Mouse (Mus musculus) hindbrain, embryonic 14.5 days (tissue): ENCODE measurements around the gene Crebzf. TPM values are rescaled to one million over a fixed set of nuclear protein-coding genes. Genes with fewer than 3 reads are reported as not detected.

ENCODE experiments used
- ATAC-seq: fragments of 200-750 bp; cut with Nextera tagmentation; 2 replicates; pipeline ENCODE4 v1.8.0; 2017; ENCODE audit warnings: moderate number of reproducible peaks, mild to moderate bottlenecking, moderate TSS enrichment, moderate library complexity; ENCODE audit not compliant: low FRiP score
- DNase-seq: peaks from one replicate; pipeline ENCODE4 v3.0.0-alpha.2; 2015; ENCODE audit warnings: low spot score
- H3K27ac ChIP-seq: fragments of 300-500 bp; sonication (generic); 2 replicates; pipeline ENCODE4 v1.5.1; 2014; ENCODE audit warnings: mild to moderate bottlenecking, moderate library complexity
- H3K27me3 ChIP-seq: fragments of 300-500 bp; sonication (generic); 2 replicates; pipeline ENCODE4 v1.6.1; 2014; ENCODE audit warnings: mild to moderate bottlenecking, low read length, mixed read lengths; ENCODE audit not compliant: control insufficient read depth, insufficient read depth
- H3K36me3 ChIP-seq: fragments of 300-500 bp; sonication (generic); replicated peaks from 2 replicates; pipeline ENCODE4 v1.6.1; 2014; ENCODE audit not compliant: control insufficient read depth, insufficient read depth
- H3K4me1 ChIP-seq: fragments of 300-500 bp; sonication (generic); replicated peaks from 2 replicates; pipeline ENCODE4 v1.6.1; 2014; ENCODE audit warnings: antibody characterized with exemption, low read length, mixed read lengths; ENCODE audit not compliant: control insufficient read depth, insufficient read depth
- H3K4me2 ChIP-seq: fragments of 300-500 bp; sonication (generic); replicated peaks from 2 replicates; pipeline ENCODE4 v1.6.1; 2014; ENCODE audit warnings: mild to moderate bottlenecking, moderate library complexity
- H3K4me3 ChIP-seq: fragments of 300-500 bp; sonication (generic); replicated peaks from 2 replicates; pipeline ENCODE4 v1.5.1; 2014; ENCODE audit warnings: mild to moderate bottlenecking, low read length
- H3K9ac ChIP-seq: fragments of 300-500 bp; sonication (generic); 2 replicates; pipeline ENCODE4 v1.6.1; 2014
- H3K9me3 ChIP-seq: fragments of 300-500 bp; sonication (generic); 2 replicates; pipeline ENCODE4 v1.6.1; 2016; ENCODE audit warnings: low read length; ENCODE audit not compliant: control insufficient read depth
- WGBS: fragments of 180-500 bp; shearing (Covaris S2); extraction: QIAGEN DNeasy Blood & Tissue Kit; methylation state at CpG from one replicate; pipeline ENCODE4 v1.1.7; 2014; 5-methylcytosine and 5-hydroxymethylcytosine counted together
- polyA plus RNA-seq: library from polyadenylated mRNA; unstranded; fragments of >200 nt; fragmentation: Nextera tagmentation; extraction: Ambion mirVana; gene quantifications from 2 replicates; pipeline ENCODE4 v1.2.1, GENCODE M21; 2014

The Crebzf gene
- polyA plus RNA-seq, 1 experiment from 2014 or later, result 45.4 TPM

DNA sequence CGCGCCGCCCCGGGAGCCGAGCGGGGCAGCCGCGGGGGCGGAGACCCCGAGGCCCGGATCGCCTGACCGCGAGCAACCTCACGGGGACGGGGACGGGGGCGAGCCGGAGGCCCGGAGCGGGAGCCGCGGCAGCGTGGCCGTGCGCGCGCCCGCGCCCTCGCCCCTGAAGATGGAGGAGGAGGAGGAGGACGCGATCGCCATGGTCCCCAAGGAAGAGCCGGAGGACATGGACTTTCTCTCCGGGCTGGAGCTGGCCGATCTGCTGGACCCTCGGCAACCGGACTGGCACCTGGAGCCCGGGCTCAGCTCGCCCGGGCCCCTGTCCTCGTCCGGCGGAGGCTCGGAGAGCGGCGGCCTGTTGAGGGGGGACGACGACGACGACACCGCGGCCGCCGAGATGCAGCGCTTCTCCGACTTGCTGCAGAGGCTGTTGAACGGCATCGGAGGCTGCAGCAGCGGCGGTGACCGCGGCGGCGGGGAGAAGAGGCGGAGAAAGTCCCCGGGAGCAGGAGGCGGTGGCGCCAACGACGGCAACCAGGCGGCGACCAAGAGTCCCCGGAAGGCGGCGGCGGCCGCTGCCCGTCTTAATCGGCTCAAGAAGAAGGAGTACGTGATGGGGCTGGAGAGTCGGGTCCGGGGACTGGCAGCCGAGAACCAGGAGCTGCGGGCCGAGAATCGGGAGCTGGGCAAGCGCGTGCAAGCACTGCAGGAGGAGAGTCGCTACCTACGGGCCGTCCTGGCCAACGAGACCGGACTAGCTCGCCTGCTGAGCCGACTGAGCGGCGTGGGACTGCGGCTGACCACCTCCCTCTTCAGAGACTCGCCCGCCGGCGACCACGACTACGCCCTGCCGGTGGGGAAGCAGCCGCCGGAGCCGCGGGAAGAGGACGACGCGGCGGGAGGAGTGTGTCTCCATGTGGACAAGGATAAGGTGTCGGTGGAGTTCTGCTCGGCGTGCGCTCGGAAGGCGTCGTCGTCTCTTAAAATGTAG is 867 bp downstream of the Crebzf start:
- H3K4me3 ChIP-seq, result peak overlapping the region; percentile 99
- ATAC-seq (peak; percentile 77), DNase-seq (peak; percentile 63)
- H3K9ac ChIP-seq, result peak overlapping the region; percentile 99
- H3K4me2 ChIP-seq, result peak overlapping the region; percentile 82
- peak overlapping the region; percentile 98 for H3K27ac ChIP-seq
- H3K4me1 ChIP-seq, result peaks cover 8% of the 10 kb centered on the region
- no peaks in the 10 kb centered on the region for H3K9me3 ChIP-seq
- H3K36me3 ChIP-seq, result peaks cover 12% of the 10 kb centered on the region
- no peaks in the 10 kb centered on the region for H3K27me3 ChIP-seq
- WGBS, result under 1% methylated on average over 105 of the region's 123 CpGs

DNA sequence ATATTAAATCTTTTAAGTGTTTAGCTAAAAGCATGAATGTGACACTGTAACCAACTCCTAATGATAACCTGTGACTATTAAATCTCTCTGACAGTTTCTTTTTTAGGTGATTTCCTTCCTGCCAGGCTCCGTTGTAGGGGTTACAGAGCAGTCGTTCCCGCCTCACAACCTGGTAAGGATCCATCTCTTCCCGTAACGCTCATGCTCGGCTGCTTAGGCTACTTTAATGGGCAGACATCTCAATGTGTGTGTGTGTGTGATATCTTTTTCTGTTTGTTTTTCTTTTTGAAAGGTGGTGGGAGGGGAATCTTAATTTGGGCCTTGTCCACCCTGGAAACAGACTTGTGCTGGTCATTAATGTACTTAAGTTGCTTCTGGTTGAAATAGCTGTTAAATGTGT is 1.7 kb downstream of the Crebzf start:
- 0% methylated on average over 6 of the region's 6 CpGs for WGBS
- DNase-seq (no peak), ATAC-seq (no peak)
- no peaks in the 10 kb centered on the region for H3K27me3 ChIP-seq
- H3K36me3 ChIP-seq, result peaks cover 12% of the 10 kb centered on the region
- peak overlapping the region; percentile 99 for H3K9ac ChIP-seq
- H3K4me2 ChIP-seq, result peak overlapping the region; percentile 82
- peaks cover 8% of the 10 kb centered on the region for H3K4me1 ChIP-seq
- H3K4me3 ChIP-seq, result peak overlapping the region; percentile 99
- H3K9me3 ChIP-seq, result no peaks in the 10 kb centered on the region
- H3K27ac ChIP-seq, result peak overlapping the region; percentile 98

DNA sequence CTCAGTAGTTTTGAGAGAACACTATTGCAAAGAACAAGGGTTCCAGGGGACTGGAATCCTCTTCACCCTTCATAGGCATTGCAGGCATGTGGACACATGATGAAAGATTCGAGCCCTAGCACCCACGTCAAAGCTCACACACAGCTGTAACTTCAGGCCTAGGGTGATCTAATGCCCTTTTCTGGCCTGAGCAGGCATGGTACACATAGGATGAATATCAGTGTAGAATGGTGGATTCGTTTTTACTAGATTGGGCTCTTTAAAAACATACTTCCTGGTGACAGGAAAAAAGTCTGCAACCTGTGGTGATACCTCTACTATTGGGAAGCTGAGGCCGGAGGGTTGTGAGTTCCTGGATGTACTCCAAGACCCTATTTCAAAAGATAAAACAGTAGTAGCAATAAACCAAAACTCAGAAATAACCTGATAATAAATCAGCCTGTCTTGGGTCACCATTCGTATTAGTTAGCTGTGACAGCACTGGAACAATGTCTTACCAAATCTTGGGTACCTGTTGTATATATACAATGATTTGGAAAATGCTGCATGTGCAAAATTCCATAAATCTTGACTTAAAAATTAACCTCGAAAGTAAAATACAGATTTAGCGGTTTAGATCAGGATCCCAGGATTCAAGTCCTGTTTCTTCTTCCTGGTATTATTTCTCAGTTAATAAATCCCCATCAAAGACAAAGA is 13.8 kb downstream of the Crebzf start:
- no peak for DNase-seq
- Histone ChIP-seq H3K27ac (peak overlapping the region; percentile 85), H3K4me3 (peak overlapping the region; percentile 55), H3K4me2 (peak overlapping the region; percentile 68), H3K9ac (peak overlapping the region; percentile 67), H3K9me3 (no peaks in the 10 kb centered on the region), H3K4me1 (peaks cover 16% of the 10 kb centered on the region), H3K36me3 (peaks cover 32% of the 10 kb centered on the region), H3K27me3 (no peaks in the 10 kb centered on the region)
- WGBS, result 37% methylated on average over 7 of the region's 7 CpGs
- no peak for ATAC-seq

DNA sequence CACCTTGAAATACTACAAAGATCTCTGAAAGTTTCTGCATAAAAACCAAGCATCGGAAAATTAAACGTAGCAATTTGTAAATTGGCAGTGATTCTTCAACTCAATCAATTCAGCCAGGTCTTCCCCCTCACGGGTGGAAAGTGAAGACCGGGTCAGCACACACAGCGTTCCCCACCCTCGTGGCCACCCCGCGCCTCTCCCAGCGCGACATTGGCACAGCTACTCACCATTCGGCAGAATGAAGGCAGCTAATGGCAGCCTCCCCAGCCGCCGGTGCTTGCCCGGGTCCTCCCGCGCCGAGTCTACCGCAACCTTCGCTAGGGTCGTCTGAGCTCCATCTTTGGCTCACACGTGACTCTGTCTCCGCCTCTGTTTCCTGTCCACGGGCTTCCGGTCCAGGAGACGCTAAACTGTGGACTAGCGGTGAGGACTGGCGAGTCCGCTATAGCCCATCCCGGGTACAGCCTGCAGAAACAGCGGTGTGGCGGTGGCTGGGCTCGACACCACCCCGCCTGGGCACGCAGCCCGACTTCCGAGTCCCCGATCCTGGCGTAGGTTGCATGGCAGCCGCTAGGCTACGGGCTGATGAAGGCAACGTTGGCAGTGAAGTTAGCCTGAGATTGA is 14.4 kb downstream of the Crebzf start, which contains the start of gene Tmem126a:
TSS of gene Tmem126a (minus strand) at position 385 of the 624 bp plus-strand sequence.
- DNase-seq, result peak; percentile 86
- ATAC-seq, result peak; percentile 97
- peak within 1 kb of the TSS; percentile 68 for H3K4me2 ChIP-seq
- peaks cover 25% of the 10 kb centered on the region for H3K36me3 ChIP-seq
- WGBS, result under 1% methylated on average over 41 of the region's 41 CpGs
- peaks cover 16% of the 10 kb centered on the region for H3K4me1 ChIP-seq
- H3K9ac ChIP-seq, result peak within 1 kb of the TSS; percentile 67
- H3K27ac ChIP-seq, result peak within 1 kb of the TSS; percentile 85
- no peaks in the 10 kb centered on the region for H3K27me3 ChIP-seq
- H3K9me3 ChIP-seq, result no peaks in the 10 kb centered on the region
- H3K4me3 ChIP-seq, result peak within 1 kb of the TSS; percentile 55

DNA sequence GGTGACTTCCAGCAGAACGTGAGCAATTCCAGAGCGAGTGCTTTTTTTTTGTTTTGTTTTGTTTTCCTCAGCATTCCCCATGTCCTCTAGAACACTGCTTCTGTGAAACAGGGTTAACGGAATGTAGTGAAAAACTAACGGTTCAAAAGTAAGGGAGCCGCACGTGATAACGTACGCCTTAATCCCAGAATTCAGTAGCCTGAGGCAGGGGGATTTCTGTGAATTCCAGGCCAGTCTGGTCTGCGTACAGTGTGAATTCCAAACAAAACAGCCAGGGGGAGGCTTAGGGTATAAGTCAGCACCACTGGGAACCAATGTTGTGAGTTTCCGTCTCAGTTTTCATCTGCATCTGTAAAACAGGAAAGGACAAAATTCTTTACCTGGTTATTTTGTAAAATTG is 15.0 kb downstream of the Crebzf start:
- DNase-seq, result peak; percentile 67
- WGBS, result 10% methylated on average over 10 of the region's 10 CpGs

DNA sequence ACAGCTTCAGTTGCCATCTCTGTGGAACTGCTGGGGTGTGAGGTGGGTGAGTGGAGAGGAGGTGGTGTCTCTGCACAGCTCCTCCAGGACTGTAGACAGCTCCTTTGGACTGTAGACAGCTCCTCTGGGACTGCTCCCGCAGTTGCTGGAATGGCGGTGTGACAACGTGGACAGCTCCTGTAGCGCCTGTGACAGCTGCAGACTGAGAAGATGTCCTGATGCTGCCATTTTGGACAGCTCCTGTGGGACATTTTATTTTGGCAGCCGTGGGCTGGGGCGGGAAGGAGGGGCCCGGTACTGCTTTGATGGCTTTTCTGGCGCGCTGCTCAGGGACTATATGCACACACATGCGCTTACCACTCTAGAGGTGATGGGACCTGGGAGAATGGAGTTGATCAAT is 17.8 kb downstream of the Crebzf start:
- Histone ChIP-seq H3K4me2 (0 out of 2 replicates have a peak overlapping the region, but pooled peaks have one; percentile 1), H3K4me3 (no peak overlapping the region), H3K27ac (no peak overlapping the region), H3K9me3 (no peaks in the 10 kb centered on the region), H3K36me3 (no peaks in the 10 kb centered on the region), H3K9ac (no peak overlapping the region), H3K4me1 (peaks cover 16% of the 10 kb centered on the region), H3K27me3 (no peaks in the 10 kb centered on the region)
- DNase-seq (no peak), ATAC-seq (no peak)
- 52% methylated on average over 10 of the region's 10 CpGs for WGBS

More for the DNA sequence above, 15.0 kb downstream of the Crebzf start:
- ATAC-seq, result peak; percentile 64
- peak overlapping the region; percentile 68 for H3K4me2 ChIP-seq
- H3K27me3 ChIP-seq, result no peaks in the 10 kb centered on the region
- H3K4me3 ChIP-seq, result peak overlapping the region; percentile 55
- H3K9ac ChIP-seq, result peak overlapping the region; percentile 67
- peak overlapping the region; percentile 85 for H3K27ac ChIP-seq
- H3K4me1 ChIP-seq, result peaks cover 16% of the 10 kb centered on the region
- peaks cover 20% of the 10 kb centered on the region for H3K36me3 ChIP-seq
- H3K9me3 ChIP-seq, result no peaks in the 10 kb centered on the region

DNA sequence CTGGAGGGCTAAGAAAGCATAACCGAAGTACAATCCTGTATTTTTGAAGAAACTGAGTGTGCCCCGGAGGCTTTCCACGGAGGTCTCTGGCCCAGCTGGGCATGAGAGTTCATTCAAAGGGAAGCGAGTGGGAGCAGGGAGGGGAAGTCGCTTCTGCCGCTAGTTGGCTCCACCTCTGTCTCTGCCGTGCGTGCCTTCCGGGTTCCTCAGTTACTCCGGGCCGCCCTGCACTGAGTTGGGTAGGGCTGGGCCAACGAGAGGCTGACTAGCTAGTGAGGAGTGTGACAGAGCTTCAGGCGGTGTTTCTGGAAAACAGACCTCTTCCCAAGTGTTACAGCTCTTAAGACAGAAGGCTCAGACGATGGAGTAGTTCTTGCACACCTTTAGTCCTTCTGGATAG is 18.4 kb downstream of the Crebzf start:
- no peaks in the 10 kb centered on the region for H3K36me3 ChIP-seq
- ATAC-seq (no peak), DNase-seq (no peak)
- H3K9me3 ChIP-seq, result no peaks in the 10 kb centered on the region
- no peaks in the 10 kb centered on the region for H3K27me3 ChIP-seq
- peaks cover 12% of the 10 kb centered on the region for H3K4me1 ChIP-seq
- 0 out of 2 replicates have a peak overlapping the region, but pooled peaks have one; percentile 1 for H3K4me2 ChIP-seq
- 24% methylated on average over 14 of the region's 14 CpGs for WGBS
- H3K27ac ChIP-seq, result no peak overlapping the region
- H3K4me3 ChIP-seq, result no peak overlapping the region
- H3K9ac ChIP-seq, result no peak overlapping the region

DNA sequence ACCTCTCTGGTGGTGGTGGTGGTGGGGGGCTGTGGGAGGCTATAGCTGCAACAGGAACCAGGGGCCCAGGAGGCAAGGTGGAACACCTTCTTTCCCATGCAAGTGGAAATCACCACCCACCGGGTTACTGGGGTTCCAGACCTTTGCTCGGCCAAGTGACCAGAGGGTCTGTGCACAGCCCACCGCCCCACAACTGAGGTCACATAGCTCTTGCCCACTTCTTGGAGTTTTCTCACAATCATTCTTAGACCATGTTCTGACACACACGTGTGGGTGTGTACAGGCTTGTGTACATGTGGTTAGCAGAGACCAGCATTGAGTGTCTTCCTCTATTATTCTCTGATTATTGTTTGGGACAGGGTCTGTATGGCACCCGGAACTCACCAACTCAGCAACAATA is 18.9 kb downstream of the Crebzf start:
- Histone ChIP-seq H3K9me3 (no peaks in the 10 kb centered on the region), H3K36me3 (no peaks in the 10 kb centered on the region), H3K4me3 (no peak overlapping the region), H3K4me2 (no peak overlapping the region), H3K27me3 (no peaks in the 10 kb centered on the region), H3K27ac (no peak overlapping the region), H3K4me1 (peaks cover 7% of the 10 kb centered on the region), H3K9ac (no peak overlapping the region)
- WGBS, result 88% methylated on average over 5 of the region's 5 CpGs
- DNase-seq (no peak), ATAC-seq (no peak)

DNA sequence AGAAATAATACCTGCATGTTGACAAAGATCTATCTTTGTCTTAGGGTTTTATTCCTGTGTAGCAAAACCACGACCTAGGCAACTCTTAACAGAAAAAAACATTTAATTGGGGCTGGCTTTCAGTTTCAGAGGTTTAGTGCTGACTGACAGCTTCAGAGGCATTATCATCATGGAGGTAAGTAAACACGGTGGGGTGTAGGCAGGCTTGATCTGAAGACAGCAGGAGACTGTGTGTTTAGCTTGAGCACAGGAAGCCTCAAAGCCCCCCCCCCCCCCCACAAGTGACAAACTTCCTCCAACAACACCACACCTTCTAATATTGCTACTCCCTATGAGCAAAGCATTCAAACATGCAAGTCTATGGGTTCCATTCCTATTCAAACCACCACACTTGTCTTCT is 31.0 kb downstream of the Crebzf start:
- Histone ChIP-seq H3K9ac (no peak overlapping the region), H3K27me3 (no peaks in the 10 kb centered on the region), H3K36me3 (peaks cover 18% of the 10 kb centered on the region), H3K4me2 (no peak overlapping the region), H3K4me3 (no peak overlapping the region), H3K4me1 (peaks cover 9% of the 10 kb centered on the region), H3K27ac (no peak overlapping the region), H3K9me3 (no peaks in the 10 kb centered on the region)
- DNase-seq (no peak), ATAC-seq (no peak)
- WGBS, result 83% methylated on average over 2 of the region's 2 CpGs
